Mouse (Mus musculus) retina, postnatal 1 day (tissue): ENCODE data around the gene Dip2a.

Experiments
- DNase-seq: peaks from one replicate; pipeline ENCODE4 v3.0.0-alpha.2; 2012

Gene Dip2a

DNA sequence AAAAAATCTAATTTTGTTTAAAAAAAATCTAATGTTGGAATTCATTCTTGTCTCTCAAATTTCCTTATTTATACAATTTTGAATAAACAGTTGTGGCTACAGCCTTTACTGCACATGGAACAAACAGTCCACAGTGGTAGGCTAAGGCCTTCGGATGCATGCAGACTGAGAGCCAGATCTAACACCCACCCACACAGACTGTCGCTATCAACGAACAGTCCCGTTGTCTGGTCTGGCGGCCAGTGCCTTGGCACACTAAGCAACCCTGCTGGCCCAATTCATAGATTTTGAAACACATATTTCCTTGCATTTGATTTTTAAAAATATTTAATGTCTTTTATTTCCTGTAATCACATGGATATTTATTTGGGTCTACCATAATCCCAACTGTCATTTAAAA, 45.0 kb downstream of the Dip2a start:
- DNase-seq: no peak

DNA sequence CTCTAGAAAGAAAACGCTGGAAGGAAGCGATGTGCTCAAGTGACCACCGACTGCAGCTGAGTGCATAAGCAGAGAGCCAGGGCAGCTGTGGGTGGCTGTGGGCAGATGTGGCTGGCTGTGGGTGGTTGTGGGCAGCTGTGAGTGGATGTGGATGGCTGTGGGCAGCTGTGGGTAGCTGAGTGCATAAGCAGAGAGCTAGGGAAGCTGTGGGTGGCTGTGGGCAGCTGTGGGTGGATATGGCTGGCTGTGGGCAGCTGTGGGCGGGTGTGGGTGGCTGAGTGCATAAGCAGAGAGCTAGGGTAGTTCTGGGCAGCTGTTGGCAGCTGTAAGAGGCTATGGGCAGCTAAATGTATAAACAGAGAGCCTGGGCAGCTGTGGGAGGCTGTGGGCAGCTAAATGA, 51.9 kb downstream of the Dip2a start:
- no peak for DNase-seq

GRCm38 (mm10) chr10:76289936-76290671, 55.0 kb downstream of the Dip2a start:
- DNase-seq: no peak

DNA sequence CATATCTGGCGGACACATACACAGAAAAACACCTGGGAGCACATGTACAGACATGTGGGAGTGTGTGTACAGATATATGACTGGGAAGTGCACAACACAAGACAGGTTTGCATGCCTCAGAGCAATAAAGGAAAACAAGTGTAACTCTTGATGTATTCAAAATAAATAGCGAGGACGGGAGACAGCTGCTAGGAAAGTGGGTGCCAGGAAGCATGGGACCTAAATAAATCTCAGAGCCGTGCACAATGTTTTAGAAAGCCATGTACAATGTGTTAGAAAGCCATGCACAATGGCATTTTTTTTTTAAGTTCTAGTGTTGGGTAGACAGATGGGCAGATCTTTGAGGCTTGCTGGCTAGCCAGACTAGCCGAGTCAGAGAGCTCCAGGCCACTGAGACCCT, 56.0 kb downstream of the Dip2a start:
- no peak for DNase-seq

DNA sequence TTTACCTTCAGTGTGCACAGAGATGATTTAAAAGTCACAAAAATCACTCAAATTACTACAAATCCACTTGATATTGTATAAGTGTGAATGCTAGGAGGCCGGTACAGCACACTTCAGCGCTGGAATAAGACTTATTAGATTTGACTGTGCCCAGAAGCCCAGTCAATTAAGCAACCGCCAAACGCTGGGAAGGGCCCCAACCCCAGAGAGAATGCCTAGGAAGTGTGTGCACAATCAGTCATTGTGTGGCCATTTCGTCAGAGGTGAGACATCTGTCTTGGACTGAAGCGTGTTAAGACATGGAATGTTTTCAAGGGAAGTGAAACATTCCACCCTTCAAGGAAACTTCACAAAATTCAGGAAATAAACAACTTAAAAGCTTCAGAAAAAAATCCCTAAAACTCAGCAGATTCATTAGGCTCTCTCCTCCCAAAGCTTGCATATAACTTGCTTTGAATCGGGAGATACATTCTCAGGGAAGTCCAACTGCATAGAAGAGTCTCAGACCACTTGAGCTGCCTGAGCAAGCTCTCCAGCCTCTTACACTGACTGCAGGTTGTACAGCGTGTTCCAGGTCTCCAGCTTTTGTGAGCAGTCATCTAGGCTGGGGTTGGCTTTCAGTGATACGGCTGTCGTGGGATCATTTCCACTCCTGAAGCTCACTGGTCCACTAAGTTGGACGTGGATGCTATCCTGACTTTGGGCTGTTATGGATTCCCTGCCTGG, 56.7 kb downstream of the Dip2a start:
- peak; percentile 29 for DNase-seq

GRCm38 (mm10) chr10:76278541-76279097, 66.5 kb downstream of the Dip2a start:
- DNase-seq: no peak

GRCm38 (mm10) chr10:76275256-76275655, 69.8 kb downstream of the Dip2a start:
- DNase-seq: no peak

- peak; percentile 39 for DNase-seq
Measured at GRCm38 (mm10) chr10:76271238-76271637, 73.9 kb downstream of the Dip2a start.

GRCm38 (mm10) chr10:76262431-76262830, 82.7 kb downstream of the Dip2a start:
- DNase-seq: no peak

DNA sequence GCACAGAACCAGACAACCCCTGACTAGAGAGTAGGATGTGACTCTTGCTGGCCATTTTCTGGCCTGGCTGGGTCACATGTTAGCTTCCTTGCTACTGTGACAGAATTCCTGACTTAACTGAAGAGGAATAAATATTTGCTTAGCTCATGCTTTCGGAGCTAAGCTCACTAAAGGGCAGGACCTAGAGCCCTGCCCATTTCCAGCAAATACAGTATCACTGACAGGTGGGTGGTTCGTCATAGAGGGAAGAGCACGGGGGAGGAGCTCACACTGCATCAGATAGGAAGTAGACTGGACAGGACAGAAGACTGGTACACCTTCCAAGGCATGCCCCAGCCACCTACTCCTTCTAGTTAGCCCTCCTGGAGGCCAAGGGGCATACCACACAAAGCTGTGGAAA, 83.6 kb downstream of the Dip2a start:
- no peak for DNase-seq

GRCm38 (mm10) chr10:76260358-76261059, 84.6 kb downstream of the Dip2a start:
- DNase-seq: peak; percentile 55

- no peak for DNase-seq
Measured at GRCm38 (mm10) chr10:76259566-76260232, 85.4 kb downstream of the Dip2a start.

DNA sequence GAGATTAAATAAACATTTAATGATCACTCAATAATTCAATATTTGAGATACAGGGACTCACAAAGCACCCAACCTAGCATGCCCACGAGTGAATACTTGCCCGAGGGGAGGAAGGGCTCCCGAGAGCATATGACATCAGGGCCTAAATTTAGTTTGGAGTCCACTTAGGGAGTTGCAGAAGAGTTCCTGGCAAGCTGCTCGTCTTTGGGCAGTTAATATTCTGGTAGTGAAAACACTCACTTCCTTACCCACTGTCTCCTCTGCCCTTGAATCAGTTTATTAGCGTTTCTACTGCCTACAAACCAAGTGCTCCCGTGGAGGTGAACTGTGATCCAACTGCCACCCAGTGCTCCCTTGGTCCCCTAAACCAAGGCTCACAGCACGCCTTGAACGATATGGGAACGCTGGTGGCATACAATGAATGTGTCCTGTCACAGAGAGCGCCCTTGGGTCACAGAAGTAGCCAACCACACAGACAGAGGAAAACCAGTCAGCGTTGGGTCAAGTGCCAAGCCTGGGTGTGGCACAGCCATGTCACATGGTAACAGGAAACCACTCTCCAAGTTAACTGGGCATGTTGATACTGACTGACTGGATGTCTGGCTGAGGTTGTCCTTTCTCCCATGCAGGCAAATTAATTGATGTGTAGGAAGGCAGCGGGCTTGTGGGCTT, 87.2 kb downstream of the Dip2a start:
- no peak for DNase-seq

GRCm38 (mm10) chr10:76257231-76257630, 87.9 kb downstream of the Dip2a start:
- DNase-seq: no peak

GRCm38 (mm10) chr10:76255617-76256016, 89.5 kb downstream of the Dip2a start:
- no peak for DNase-seq

- DNase-seq: no peak
Measured at GRCm38 (mm10) chr10:76253536-76253935, 91.6 kb downstream of the Dip2a start, which contains the start of gene S100b. TSS of gene S100b (plus strand) at chr10:76253853.

GRCm38 (mm10) chr10:76253079-76253478, 92.0 kb downstream of the Dip2a start:
- no peak for DNase-seq

- no peak for DNase-seq
Measured at GRCm38 (mm10) chr10:76250870-76251269, 94.2 kb downstream of the Dip2a start.

GRCm38 (mm10) chr10:76248647-76248968, 96.5 kb downstream of the Dip2a start:
- no peak for DNase-seq

GRCm38 (mm10) chr10:76247960-76248646, 97.0 kb downstream of the Dip2a start:
- DNase-seq: peak; percentile 64

- no peak for DNase-seq
Measured at GRCm38 (mm10) chr10:76246601-76247000, 98.5 kb downstream of the Dip2a start.

DNA sequence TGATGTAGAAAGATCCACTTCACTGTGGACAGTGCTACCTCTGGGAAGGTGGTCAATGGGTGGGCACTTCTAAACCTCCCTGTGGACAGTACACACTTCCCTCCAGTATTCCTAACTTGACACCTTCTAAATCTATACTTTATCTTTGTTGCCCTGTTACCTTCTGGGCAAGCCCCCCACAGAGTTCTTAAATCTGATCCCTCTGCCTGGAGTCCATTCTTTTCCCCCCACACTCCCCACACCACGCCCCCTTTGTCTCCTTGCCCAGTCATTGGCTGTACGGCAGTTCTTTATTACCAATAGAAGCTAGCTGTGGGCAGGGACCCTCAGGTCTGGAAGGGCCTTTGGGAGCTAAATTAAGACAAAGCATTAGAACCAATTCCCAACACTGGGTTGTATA, 100.0 kb downstream of the Dip2a start:
- DNase-seq: no peak
